Mouse (Mus musculus) MEL (cell line): Measurements from ENCODE around the gene Lhfpl3. TPM values are rescaled to one million over a fixed set of nuclear protein-coding genes. Genes with fewer than 3 reads are reported as not detected.

Experiments
- DNase-seq: peaks from one replicate; pipeline ENCODE4 v3.0.0; 2011; ENCODE audit warnings: low read depth, low spot score
- H3K27ac ChIP-seq: 2 replicates; pipeline ENCODE4 v1.5.1; 2012; ENCODE audit warnings: low read depth, mild to moderate bottlenecking, control low read depth, low read length, moderate library complexity; ENCODE audit not compliant: control insufficient read depth
- H3K27me3 ChIP-seq, 2 experiments: fragments of 150-350 bp in 1 of 2; sonication (generic) in 1 of 2; 2 replicates each; pipeline ENCODE4 v1.6.1; 2012; ENCODE audit warnings: low read length in 2 of 2, mild to moderate bottlenecking in 2 of 2, improper control_type of control experiment in 1 of 2, moderate library complexity in 1 of 2; ENCODE audit not compliant: insufficient read depth in 2 of 2, control insufficient read depth in 1 of 2
- H3K36me3 ChIP-seq, 2 experiments: 2 replicates each; pipeline ENCODE4 v1.6.1; 2012 to 2014; ENCODE audit warnings: low read length in 2 of 2, improper control_type of control experiment in 1 of 2, inconsistent platforms in 1 of 2, mild to moderate bottlenecking in 1 of 2; ENCODE audit not compliant: insufficient read depth in 2 of 2, control insufficient read depth in 1 of 2
- H3K4me1 ChIP-seq, 2 experiments: fragments of 150-350 bp in 1 of 2; sonication (generic) in 1 of 2; 2 replicates each; pipeline ENCODE4 v1.6.1; 2012; ENCODE audit warnings: low read length in 2 of 2, improper control_type of control experiment in 1 of 2, mild to moderate bottlenecking in 1 of 2; ENCODE audit not compliant: insufficient read depth in 2 of 2, control insufficient read depth in 1 of 2
- H3K4me3 ChIP-seq, 2 experiments: fragments of 150-350 bp in 1 of 2; sonication (generic) in 1 of 2; 2 replicates each; pipeline ENCODE4 v1.5.1; 2012; ENCODE audit warnings: low read depth in 2 of 2, low read length in 2 of 2, mild to moderate bottlenecking in 2 of 2, moderate library complexity in 2 of 2, control low read depth in 1 of 2, improper control_type of control experiment in 1 of 2; ENCODE audit not compliant: control insufficient read depth in 1 of 2, insufficient read depth in 1 of 2
- H3K79me2 ChIP-seq: 2 replicates; pipeline ENCODE4 v1.6.1; 2012; ENCODE audit warnings: mild to moderate bottlenecking, low read length, moderate library complexity; ENCODE audit not compliant: control insufficient read depth, poor library complexity, insufficient read depth
- H3K9ac ChIP-seq: 2 replicates; pipeline ENCODE4 v1.6.1; 2012; ENCODE audit warnings: low read depth, mild to moderate bottlenecking, control low read depth, low read length, moderate library complexity; ENCODE audit not compliant: control insufficient read depth, poor library complexity, severe bottlenecking
- H3K9me3 ChIP-seq: fragments of 150-350 bp; sonication (generic); replicated peaks from 2 replicates; pipeline ENCODE4 v1.6.1; 2012; ENCODE audit warnings: mild to moderate bottlenecking, low read length, improper control_type of control experiment, moderate library complexity; ENCODE audit not compliant: insufficient read depth
- BHLHE40 ChIP-seq: IDR thresholded peaks from 2 replicates; pipeline ENCODE4 v1.6.1; 2012; ENCODE audit warnings: low read depth, mild to moderate bottlenecking, inconsistent platforms, low read length, improper control_type of control experiment, borderline replicate concordance
- CHD2 ChIP-seq: IDR thresholded peaks from 2 replicates; pipeline ENCODE4 v1.6.1; 2011; ENCODE audit warnings: low read length, improper control_type of control experiment
- CTCF ChIP-seq, 3 experiments: IDR thresholded peaks in 2 of 3; conservative IDR thresholded peaks in 1 of 3; 2 replicates each; pipeline ENCODE4 v1.5.1; 2011 to 2012; ENCODE audit warnings: low read length in 3 of 3, low read depth in 2 of 3, mild to moderate bottlenecking in 2 of 3, improper control_type of control experiment in 1 of 3, inconsistent platforms in 1 of 3, mixed read lengths in 1 of 3, moderate library complexity in 1 of 3; ENCODE audit not compliant: control insufficient read depth in 1 of 3, insufficient read depth in 1 of 3, poor library complexity in 1 of 3, severe bottlenecking in 1 of 3
- E2F4 ChIP-seq: IDR thresholded peaks from 2 replicates; pipeline ENCODE4 v1.6.1; 2011; ENCODE audit warnings: low read depth, low read length, improper control_type of control experiment, borderline replicate concordance
- EP300 ChIP-seq, 2 experiments: IDR thresholded peaks; 2 replicates each; pipeline ENCODE4 v1.6.1; 2011; ENCODE audit warnings: improper control_type of control experiment in 2 of 2, low read length in 2 of 2, low read depth in 1 of 2, mild to moderate bottlenecking in 1 of 2
- GABPA ChIP-seq: IDR thresholded peaks from 2 replicates; pipeline ENCODE4 v1.6.1; 2012; ENCODE audit warnings: low read depth, mild to moderate bottlenecking, inconsistent platforms, low read length, improper control_type of control experiment, moderate library complexity
- GATA1 ChIP-seq: IDR thresholded peaks from 2 replicates; pipeline ENCODE4 v1.6.1; 2011; ENCODE audit warnings: low read depth, low read length, improper control_type of control experiment
- HCFC1 ChIP-seq: IDR thresholded peaks from 2 replicates; pipeline ENCODE4 v1.6.1; 2012; ENCODE audit warnings: low read depth, mild to moderate bottlenecking, inconsistent platforms, low read length, improper control_type of control experiment, moderate library complexity
- KAT2A ChIP-seq: conservative IDR thresholded peaks from 2 replicates; pipeline ENCODE4 v1.6.1; 2012; ENCODE audit warnings: low read depth, low read length, improper control_type of control experiment, inconsistent platforms
- MAX ChIP-seq: IDR thresholded peaks from 2 replicates; pipeline ENCODE4 v1.6.1; 2011; ENCODE audit warnings: low read length, improper control_type of control experiment
- MAZ ChIP-seq: IDR thresholded peaks from 2 replicates; pipeline ENCODE4 v1.6.1; 2012; ENCODE audit warnings: low read depth, mild to moderate bottlenecking, inconsistent platforms, low read length, improper control_type of control experiment
- MEF2A ChIP-seq: IDR thresholded peaks from 2 replicates; pipeline ENCODE4 v1.6.1; 2014; ENCODE audit warnings: low read depth, mild to moderate bottlenecking, inconsistent platforms, low read length, improper control_type of control experiment; ENCODE audit not compliant: poor library complexity, insufficient replicate concordance, severe bottlenecking; ENCODE audit errors: extremely low read depth
- MYC ChIP-seq: IDR thresholded peaks from 2 replicates; pipeline ENCODE4 v1.6.1; 2011; ENCODE audit warnings: low read depth, mild to moderate bottlenecking, low read length, improper control_type of control experiment, moderate library complexity
- NELFE ChIP-seq: IDR thresholded peaks from 2 replicates; pipeline ENCODE4 v1.6.1; 2011; ENCODE audit warnings: low read depth, low read length, improper control_type of control experiment
- POLR2A ChIP-seq, 2 experiments: IDR thresholded peaks; 2 replicates each; pipeline ENCODE4 v1.6.1; 2011 to 2012; ENCODE audit warnings: low read length in 2 of 2, mild to moderate bottlenecking in 2 of 2, control low read depth in 1 of 2, improper control_type of control experiment in 1 of 2, low read depth in 1 of 2, moderate library complexity in 1 of 2; ENCODE audit not compliant: control insufficient read depth in 1 of 2, insufficient read depth in 1 of 2, poor library complexity in 1 of 2
- POLR2AphosphoS2 ChIP-seq: IDR thresholded peaks from 2 replicates; pipeline ENCODE4 v1.6.1; 2011; ENCODE audit warnings: low read length, improper control_type of control experiment
- RAD21 ChIP-seq: IDR thresholded peaks from 2 replicates; pipeline ENCODE4 v1.6.1; 2011; ENCODE audit warnings: mild to moderate bottlenecking, low read depth, low read length, improper control_type of control experiment
- RCOR1 ChIP-seq: IDR thresholded peaks from 2 replicates; pipeline ENCODE4 v1.6.1; 2012; ENCODE audit warnings: low read depth, mild to moderate bottlenecking, inconsistent platforms, low read length, improper control_type of control experiment
- ZKSCAN1 ChIP-seq: IDR thresholded peaks from 2 replicates; pipeline ENCODE4 v1.6.1; 2012; ENCODE audit warnings: low read depth, mild to moderate bottlenecking, inconsistent platforms, low read length, improper control_type of control experiment, moderate library complexity
- ZMIZ1 ChIP-seq: IDR thresholded peaks from 2 replicates; pipeline ENCODE4 v1.6.1; 2012; ENCODE audit warnings: low read depth, mild to moderate bottlenecking, inconsistent platforms, low read length, improper control_type of control experiment, moderate library complexity
- polyA plus RNA-seq, 2 experiments: library from polyadenylated mRNA; stranded (reverse) in 1 of 2; unstranded in 1 of 2; fragments of >175 nt in 1 of 2; fragments of >200 nt in 1 of 2; gene quantifications; 2 replicates each; pipeline versions ENCODE4 v1.2.1 to v1.2.4; 2012; ENCODE audit warnings: low replicate concordance in 2 of 2, low read depth in 1 of 2; ENCODE audit not compliant: insufficient read length in 2 of 2, insufficient read depth in 1 of 2, missing spikeins in 1 of 2
- total RNA-seq: library from RNA; depleted of rRNA; stranded (reverse); fragments of 300-350 nt; gene quantifications from 2 replicates; pipeline ENCODE4 v1.2.3, GENCODE M21; 2012

Gene Lhfpl3
- total and polyA plus RNA-seq, 3 experiments: not detected

GRCm38 (mm10) chr5:23140183-23140921 is 394.5 kb downstream of the Lhfpl3 start:
- Histone ChIP-seq H3K4me1 (no peaks in the 10 kb centered on the region), H3K9me3 (no peaks in the 10 kb centered on the region), H3K36me3 (no peaks in the 10 kb centered on the region), H3K9ac (no peak overlapping the region), H3K27me3 (no peaks in the 10 kb centered on the region), H3K4me3 (no peak overlapping the region), H3K79me2 (no peaks in the 10 kb centered on the region), H3K27ac (no peak overlapping the region)
- no peak for TF ChIP-seq EP300 (IDR thresholded peaks at IDR 0.05; ENCODE audit: low read depth in 1 of 2, low read length in 2 of 2)
- no peak for TF ChIP-seq POLR2A (IDR thresholded peaks at IDR 0.05; ENCODE audit: control insufficient read depth in 1 of 2, insufficient read depth in 1 of 2, low read depth in 1 of 2, low read length in 2 of 2, poor library complexity in 1 of 2)
- no peak for TF ChIP-seq GABPA
- TF ChIP-seq RCOR1: no peak
- no peak for TF ChIP-seq BHLHE40
- no peak for TF ChIP-seq KAT2A
- no peak for TF ChIP-seq GATA1
- no peak for TF ChIP-seq E2F4
- TF ChIP-seq CTCF (IDR thresholded peaks at IDR 0.05 in 2 of 3, conservative IDR thresholded peaks at IDR 0.05 in 1 of 3; ENCODE audit: control insufficient read depth in 1 of 3, insufficient read depth in 1 of 3, low read depth in 2 of 3, low read length in 3 of 3, poor library complexity in 1 of 3, severe bottlenecking in 1 of 3): no peak
- TF ChIP-seq MAZ: no peak
- TF ChIP-seq MEF2A: no peak
- no peak for DNase-seq

DNA sequence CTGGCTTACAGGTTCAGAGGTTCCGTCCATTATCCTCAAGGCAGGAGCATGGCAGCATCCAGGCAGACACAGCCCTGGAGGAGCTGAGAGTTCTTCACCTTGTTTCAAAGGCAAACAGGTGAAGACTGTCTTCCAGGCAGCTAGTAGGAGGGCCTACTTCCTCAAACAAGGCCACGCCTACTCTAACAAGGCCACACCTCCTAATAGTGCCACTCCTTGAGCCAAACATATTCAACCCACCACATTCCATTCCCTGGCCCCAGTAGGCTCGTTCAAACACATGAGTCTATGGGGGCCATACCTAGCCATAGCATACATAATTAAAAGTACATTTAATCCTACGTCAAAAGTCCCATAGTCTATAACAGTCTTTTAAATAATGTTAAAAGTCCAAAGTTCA is 407.4 kb downstream of the Lhfpl3 start:
- no peak overlapping the region for H3K4me3 ChIP-seq
- no peak overlapping the region for H3K9ac ChIP-seq
- DNase-seq: peak; percentile 8

More for the DNA sequence above, 407.4 kb downstream of the Lhfpl3 start:
- no peaks in the 10 kb centered on the region for H3K9me3 ChIP-seq
- no peaks in the 10 kb centered on the region for H3K4me1 ChIP-seq
- TF ChIP-seq MYC: no peak
- no peak for TF ChIP-seq POLR2A (IDR thresholded peaks at IDR 0.05; ENCODE audit: control insufficient read depth in 1 of 2, insufficient read depth in 1 of 2, low read depth in 1 of 2, low read length in 2 of 2, poor library complexity in 1 of 2)
- TF ChIP-seq MAX: no peak
- TF ChIP-seq BHLHE40: no peak
- no peak for TF ChIP-seq HCFC1
- TF ChIP-seq POLR2AphosphoS2: no peak
- no peak for TF ChIP-seq NELFE
- no peak for TF ChIP-seq ZMIZ1
- no peak for TF ChIP-seq KAT2A
- no peak for TF ChIP-seq RAD21
- TF ChIP-seq CHD2: no peak
- TF ChIP-seq ZKSCAN1: no peak
- TF ChIP-seq GABPA: no peak
- TF ChIP-seq, all 39 proteins: peak for 0
- Histone ChIP-seq H3K27ac (no peak overlapping the region), H3K79me2 (no peaks in the 10 kb centered on the region), H3K36me3 (no peaks in the 10 kb centered on the region), H3K27me3 (no peaks in the 10 kb centered on the region; a peak in 1 of 4 replicates)
